Mouse (Mus musculus) liver, embryonic 16.5 days (tissue): Measurements from ENCODE around the gene Trpc1. TPM values are rescaled to one million over a fixed set of nuclear protein-coding genes. Genes with fewer than 3 reads are reported as not detected.

Experiments
- ATAC-seq: fragments of 200-750 bp; cut with Nextera tagmentation; 2 replicates; pipeline ENCODE4 v1.8.0; 2017; ENCODE audit warnings: low read depth, mild to moderate bottlenecking, moderate number of reproducible peaks, moderate library complexity
- H3K27ac ChIP-seq: fragments of 300-500 bp; sonication (generic); 2 replicates; pipeline ENCODE4 v1.5.1; 2014; ENCODE audit warnings: mild to moderate bottlenecking, low read length
- H3K27me3 ChIP-seq: fragments of 300-500 bp; sonication (generic); 2 replicates; pipeline ENCODE4 v1.6.1; 2014; ENCODE audit warnings: low read depth, low read length, mixed read lengths; ENCODE audit not compliant: control insufficient read depth, insufficient read depth
- H3K36me3 ChIP-seq: fragments of 300-500 bp; sonication (generic); 2 replicates; pipeline ENCODE4 v1.6.1; 2014; ENCODE audit warnings: mild to moderate bottlenecking; ENCODE audit not compliant: control insufficient read depth, insufficient read depth
- H3K4me1 ChIP-seq: fragments of 300-500 bp; sonication (generic); 2 replicates; pipeline ENCODE4 v1.6.1; 2014; ENCODE audit warnings: low read depth, low read length, mixed read lengths; ENCODE audit not compliant: control insufficient read depth
- H3K4me2 ChIP-seq: fragments of 300-500 bp; sonication (generic); 2 replicates; pipeline ENCODE4 v1.6.1; 2014; ENCODE audit warnings: low read depth, low read length, mixed read lengths
- H3K4me3 ChIP-seq: fragments of 300-500 bp; sonication (generic); 2 replicates; pipeline ENCODE4 v1.5.1; 2014; ENCODE audit warnings: low read depth, mild to moderate bottlenecking, low read length
- H3K9ac ChIP-seq: fragments of 300-500 bp; sonication (generic); 2 replicates; pipeline ENCODE4 v1.6.1; 2014; ENCODE audit warnings: low read depth, low read length
- H3K9me3 ChIP-seq: fragments of 300-500 bp; sonication (generic); replicated peaks from 2 replicates; pipeline ENCODE4 v1.6.1; 2016; ENCODE audit warnings: low read length; ENCODE audit not compliant: control insufficient read depth
- WGBS: fragments of 180-500 bp; shearing (Covaris S2); extraction: QIAGEN DNeasy Blood & Tissue Kit; methylation state at CpG from one replicate; pipeline ENCODE4 v1.1.7; 2014; ENCODE audit not compliant: insufficient replicate concordance; 5-methylcytosine and 5-hydroxymethylcytosine counted together
- polyA plus RNA-seq: library from polyadenylated mRNA; unstranded; fragments of >200 nt; fragmentation: Nextera tagmentation; extraction: Ambion mirVana; gene quantifications from 2 replicates; pipeline ENCODE4 v1.2.1, GENCODE M21; 2015

Gene Trpc1
- polyA plus RNA-seq, 1 experiment from 2014 or later, result 0.64 TPM

DNA sequence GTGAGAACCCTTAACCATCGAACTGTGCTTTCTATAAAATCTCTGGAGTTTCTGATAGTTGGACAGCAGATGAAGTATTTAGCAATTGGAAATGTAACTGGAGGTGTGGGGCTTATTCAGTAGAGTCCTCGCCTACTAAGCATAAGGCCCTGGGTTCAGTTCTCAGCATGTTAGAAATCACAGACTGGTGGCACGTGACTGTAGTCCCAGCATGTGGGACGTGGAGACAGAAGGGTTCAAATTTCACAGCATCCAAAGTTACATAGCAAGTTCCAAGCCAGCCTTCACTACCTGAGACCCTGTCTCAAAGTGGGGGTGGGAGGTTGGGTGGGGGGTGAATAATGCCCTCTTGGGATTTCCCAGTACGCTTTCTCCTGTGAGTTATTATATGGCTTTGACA is 81.9 kb downstream of the Trpc1 start:
- ATAC-seq, result no peak
- H3K9ac ChIP-seq, result no peak overlapping the region
- no peak overlapping the region for H3K4me3 ChIP-seq
- no peaks in the 10 kb centered on the region for H3K4me1 ChIP-seq
- H3K36me3 ChIP-seq, result no peaks in the 10 kb centered on the region
- H3K9me3 ChIP-seq, result no peaks in the 10 kb centered on the region
- H3K27me3 ChIP-seq, result no peaks in the 10 kb centered on the region
- 70% methylated on average over 5 of the region's 5 CpGs for WGBS
- no peak overlapping the region for H3K4me2 ChIP-seq
- H3K27ac ChIP-seq, result no peak overlapping the region

GRCm38 (mm10) chr9:95667836-95668235 is 82.3 kb downstream of the Trpc1 start:
- ATAC-seq, result no peak
- Histone ChIP-seq H3K9me3 (no peaks in the 10 kb centered on the region), H3K4me2 (no peak overlapping the region), H3K4me3 (no peak overlapping the region), H3K4me1 (no peaks in the 10 kb centered on the region), H3K27me3 (no peaks in the 10 kb centered on the region), H3K36me3 (no peaks in the 10 kb centered on the region), H3K9ac (no peak overlapping the region), H3K27ac (no peak overlapping the region)
- WGBS, result 48% methylated on average over 9 of the region's 9 CpGs

DNA sequence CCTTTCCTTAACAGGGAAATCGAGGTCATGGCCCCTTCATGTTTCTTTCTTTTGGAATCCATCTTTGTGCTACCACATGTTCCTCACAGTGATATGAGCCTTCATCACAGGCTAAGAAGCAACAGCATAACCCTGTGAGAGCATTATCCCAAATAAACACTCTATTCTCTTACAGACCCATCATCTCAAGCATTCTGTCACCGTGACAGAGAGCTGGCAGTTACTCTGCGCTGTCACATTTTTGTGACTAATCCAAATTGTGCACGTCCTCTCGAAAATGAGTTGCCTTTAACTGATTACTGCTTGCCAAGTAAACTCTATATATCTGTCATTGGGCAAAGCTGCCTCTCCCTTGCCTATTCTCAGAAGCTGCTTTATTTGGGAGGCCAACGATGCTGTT is 84.3 kb downstream of the Trpc1 start:
- Histone ChIP-seq H3K4me3 (no peak overlapping the region), H3K4me1 (no peaks in the 10 kb centered on the region), H3K9ac (no peak overlapping the region), H3K4me2 (no peak overlapping the region), H3K27me3 (no peaks in the 10 kb centered on the region), H3K36me3 (no peaks in the 10 kb centered on the region), H3K9me3 (no peaks in the 10 kb centered on the region), H3K27ac (no peak overlapping the region)
- 66% methylated on average over 6 of the region's 6 CpGs for WGBS
- no peak for ATAC-seq

DNA sequence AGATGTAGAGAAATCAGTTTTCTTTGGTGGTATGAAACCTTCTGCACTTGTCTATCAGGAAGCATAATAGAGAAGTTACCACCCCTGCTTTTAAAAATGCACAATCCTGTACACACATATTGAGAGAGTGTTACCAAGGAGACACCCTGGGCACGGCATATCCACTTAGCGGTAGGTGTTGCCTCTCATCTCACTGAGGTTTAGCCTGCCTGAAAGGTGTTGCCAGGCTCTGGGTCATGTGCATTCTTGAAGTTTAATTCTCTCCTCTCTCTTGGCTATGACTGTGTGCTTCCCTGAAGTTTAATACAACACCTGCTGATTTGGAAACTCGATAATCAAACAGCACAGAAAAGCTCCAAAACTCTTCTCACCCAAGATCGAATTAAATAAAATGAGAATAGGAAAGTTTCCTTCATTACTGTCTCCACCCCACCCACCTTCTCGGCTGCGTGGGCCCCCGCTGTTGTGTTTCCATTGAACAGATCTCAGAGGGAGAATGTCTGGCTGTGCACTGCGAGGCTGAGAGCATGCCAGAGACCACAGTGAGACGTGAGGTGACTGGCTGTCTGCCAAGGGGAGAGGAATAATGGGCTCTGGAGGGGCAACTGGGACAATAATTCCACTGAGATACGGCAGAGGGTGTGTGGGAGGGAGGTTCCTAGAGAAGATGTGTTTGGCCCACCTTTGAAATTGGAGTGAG is 85.7 kb downstream of the Trpc1 start:
- no peak overlapping the region for H3K4me3 ChIP-seq
- no peaks in the 10 kb centered on the region for H3K4me1 ChIP-seq
- no peak overlapping the region for H3K27ac ChIP-seq
- ATAC-seq, result no peak
- no peak overlapping the region for H3K4me2 ChIP-seq
- no peaks in the 10 kb centered on the region for H3K27me3 ChIP-seq
- H3K36me3 ChIP-seq, result no peaks in the 10 kb centered on the region
- 63% methylated on average over 10 of the region's 10 CpGs for WGBS
- H3K9ac ChIP-seq, result no peak overlapping the region
- H3K9me3 ChIP-seq, result no peaks in the 10 kb centered on the region

DNA sequence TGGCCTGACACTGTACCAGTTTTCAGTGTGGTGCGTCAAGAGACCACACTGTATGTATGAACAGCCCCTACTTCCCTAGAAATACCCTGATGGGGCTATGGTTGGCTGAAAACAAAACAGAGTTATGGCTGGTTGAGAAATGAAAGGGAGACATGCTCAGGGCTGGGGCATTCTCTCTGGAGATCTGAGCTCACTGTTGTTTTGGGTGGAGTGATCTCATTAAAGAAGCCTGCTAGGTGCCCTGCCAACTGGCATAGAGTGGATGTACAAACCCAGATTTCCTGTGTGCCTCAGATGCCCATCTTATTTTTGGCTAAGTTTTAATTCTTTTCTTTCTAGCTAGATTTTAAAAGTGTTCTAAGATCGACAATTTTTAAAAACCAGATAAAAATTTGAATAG is 92.2 kb downstream of the Trpc1 start:
- Histone ChIP-seq H3K9me3 (no peaks in the 10 kb centered on the region), H3K36me3 (no peaks in the 10 kb centered on the region), H3K4me1 (no peaks in the 10 kb centered on the region), H3K4me2 (no peak overlapping the region), H3K9ac (no peak overlapping the region), H3K27ac (no peak overlapping the region), H3K27me3 (no peaks in the 10 kb centered on the region), H3K4me3 (no peak overlapping the region)
- 54% methylated on average over 2 of the region's 2 CpGs for WGBS
- ATAC-seq, result no peak

Other genes starting within 250 kb of the Trpc1 start
- 48.7 and 50.4 TPM in 2 replicates for gene U2surp, start 238.4 kb downstream of the Trpc1 start, polyA plus RNA-seq
- 5.8 and 6.7 TPM in 2 replicates for gene Paqr9, start 190.7 kb downstream of the Trpc1 start, polyA plus RNA-seq
- gene Pcolce2, start 112.8 kb downstream of the Trpc1 start, polyA plus RNA-seq, result 5.1 and 7.0 TPM in 2 replicates
- 16.2 and 19.2 TPM in 2 replicates for gene Pls1, start 94.9 kb upstream of the Trpc1 start, polyA plus RNA-seq
- gene Atr, start 107.2 kb upstream of the Trpc1 start, polyA plus RNA-seq, result 3.3 and 3.9 TPM in 2 replicates
- 6.1 TPM in 2 replicates for gene Xrn1, start 204.4 kb upstream of the Trpc1 start, polyA plus RNA-seq